Mouse (Mus musculus) mouse embryonic stem cell (cell line): ENCODE data around the gene Ecsit.

Experiments used
- in situ Hi-C, 2 experiments: fragments of 300-500 bp; cut with MboI; formaldehyde crosslinking; loops; 1 replicate in 1 of 2; 3 replicates in 1 of 2; pipeline ENCODE4 v1.14.3; 2019 to 2020; ENCODE audit warnings: low sequenced_read_pairs in 2 of 2, low pct_unique_long_range_greater_than_20kb in 1 of 2, mixed read lengths in 1 of 2; ENCODE audit not compliant: unreplicated experiment in 1 of 2

The Ecsit gene

DNA sequence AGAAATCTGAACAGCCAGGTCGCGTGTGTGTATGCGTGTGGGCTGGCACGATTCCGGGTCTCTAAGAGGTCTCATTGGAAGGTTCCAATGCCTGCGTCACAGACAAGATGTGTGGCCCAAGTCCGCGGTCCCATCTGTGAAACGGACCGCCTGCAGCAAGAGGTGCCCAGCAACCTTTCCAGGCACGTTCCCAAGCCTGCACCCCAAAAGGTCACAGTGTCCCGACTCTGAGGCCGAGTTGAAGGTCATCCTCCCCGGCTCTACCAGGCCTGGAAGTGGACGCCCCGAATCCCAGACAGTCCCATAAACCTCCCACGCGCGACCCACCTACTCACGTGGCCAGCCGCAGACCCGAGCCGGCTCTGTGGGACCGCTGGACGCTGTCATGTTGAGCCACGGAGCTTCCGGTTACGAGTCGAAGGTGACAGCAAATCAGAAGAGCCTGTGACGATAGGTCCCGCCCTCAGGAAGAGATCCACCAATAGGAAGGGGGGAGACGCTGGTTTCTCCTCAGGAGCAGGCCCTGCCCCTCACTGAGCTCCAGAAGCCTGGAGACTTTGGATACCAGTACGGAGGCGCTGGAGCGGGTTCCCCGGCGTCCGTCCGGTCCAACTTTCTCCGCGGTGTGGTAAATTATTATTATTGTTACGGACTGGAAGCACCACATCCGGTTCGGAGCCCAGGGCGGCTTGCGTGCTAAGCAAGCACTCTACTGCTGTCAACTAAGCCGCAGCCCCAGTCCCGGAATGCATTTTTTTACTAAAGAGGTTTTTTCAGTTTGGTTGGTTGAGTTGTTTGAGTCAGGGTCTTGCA lies at the start of gene Ecsit:
Gene Ecsit, minus strand, starts transcription at position 417 of the 813 bp plus-strand sequence.
- in situ Hi-C loops: no loop called here

DNA sequence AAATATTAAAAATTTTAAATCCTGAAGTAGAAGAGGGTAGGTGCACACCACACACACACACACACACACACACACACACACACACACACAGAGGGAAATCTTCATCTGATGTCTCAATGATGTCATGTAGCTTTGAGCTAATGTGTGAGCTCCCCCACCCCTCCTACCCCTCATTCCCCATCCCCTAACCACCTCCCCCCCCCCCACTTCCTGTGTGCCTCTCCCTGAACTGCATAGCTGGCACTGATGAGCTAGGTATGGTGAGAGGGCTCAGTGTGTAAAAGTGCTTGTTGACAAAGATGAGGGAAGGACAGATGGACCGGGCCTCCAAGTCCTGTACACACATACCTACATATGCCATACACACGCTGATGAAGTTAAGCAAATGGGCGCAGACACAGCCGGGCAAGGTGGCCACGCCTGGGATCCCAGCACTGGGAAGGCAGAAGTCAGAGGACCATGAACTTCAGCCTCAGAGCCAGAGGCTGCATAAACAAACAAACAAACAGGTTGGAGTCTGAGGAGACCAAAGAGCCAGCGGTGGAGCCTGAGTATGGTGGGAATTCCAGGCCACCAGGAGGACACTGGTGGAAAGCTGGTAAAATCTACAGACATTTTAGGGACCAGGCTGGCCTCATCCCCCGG lies 49.1 kb upstream of the Ecsit start:
- in situ Hi-C loops: loop anchor here in 1 of 2 experiments (25.0 kb wide), 1 partner anchor 147 kb away; the partner anchor contains the start of gene Rgl3

DNA sequence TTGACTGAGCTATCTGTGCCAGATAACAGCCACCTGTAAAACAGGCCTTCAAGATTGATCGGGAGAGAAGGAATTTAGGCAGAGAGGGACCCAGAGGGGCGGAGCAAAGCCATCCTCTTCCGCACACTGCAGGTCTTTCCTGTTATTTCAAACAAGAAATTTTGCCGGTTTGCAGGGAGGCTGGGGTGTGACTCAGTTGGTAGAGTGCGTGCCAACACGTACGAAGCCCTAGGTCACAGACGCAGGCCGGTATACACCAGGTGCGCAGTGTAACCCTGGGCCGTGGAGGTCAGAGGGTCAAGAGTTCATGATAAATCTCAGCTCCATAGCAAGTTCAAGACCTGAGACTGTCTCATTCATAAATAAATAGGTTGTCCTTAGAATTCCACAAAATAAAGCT lies 47.0 kb upstream of the Ecsit start:
- in situ Hi-C loops: loop anchor here in 1 of 2 experiments (25.0 kb wide), 1 partner anchor 145 kb away; the partner anchor contains the start of gene Rgl3

DNA sequence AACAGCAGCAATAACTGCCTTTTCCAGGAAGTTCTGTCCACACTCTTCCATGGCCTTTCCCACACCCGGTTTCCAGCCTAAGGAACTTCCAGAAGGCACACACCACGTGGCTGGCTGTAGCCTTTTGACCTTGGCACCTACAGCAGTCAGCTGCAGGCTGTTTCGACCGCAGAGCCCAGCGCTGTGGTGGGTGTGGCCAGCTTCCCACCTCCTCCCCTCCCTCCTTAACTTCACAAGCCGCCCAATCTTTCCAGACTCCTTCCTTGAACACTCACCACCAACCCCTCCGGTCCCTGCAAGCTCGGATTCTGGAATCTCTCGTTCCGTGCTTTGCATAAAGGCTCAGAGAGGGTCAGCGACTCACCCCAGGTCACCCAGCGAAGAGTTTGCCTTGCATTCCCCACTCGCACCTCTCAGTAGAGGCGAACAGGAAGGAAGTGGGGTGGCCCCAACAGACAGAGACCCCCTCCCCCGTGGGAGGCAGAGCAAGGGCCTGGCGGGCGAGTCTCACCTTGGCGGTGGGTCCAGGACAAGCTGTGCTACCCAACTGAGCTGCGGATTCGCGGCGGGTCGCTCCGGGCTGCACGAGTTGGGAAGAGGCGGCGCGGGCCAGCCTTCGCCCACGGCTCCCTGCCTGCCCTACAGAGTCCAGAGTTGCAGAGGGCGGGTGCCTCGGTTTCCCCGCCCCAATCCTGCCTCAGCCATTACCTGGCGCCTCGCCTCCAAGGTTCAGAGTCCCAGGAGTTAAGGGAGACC lies 46.2 kb upstream of the Ecsit start:
- in situ Hi-C loops: loop anchor here in 1 of 2 experiments (25.0 kb wide), 1 partner anchor 144 kb away; the partner anchor contains the start of gene Rgl3

DNA sequence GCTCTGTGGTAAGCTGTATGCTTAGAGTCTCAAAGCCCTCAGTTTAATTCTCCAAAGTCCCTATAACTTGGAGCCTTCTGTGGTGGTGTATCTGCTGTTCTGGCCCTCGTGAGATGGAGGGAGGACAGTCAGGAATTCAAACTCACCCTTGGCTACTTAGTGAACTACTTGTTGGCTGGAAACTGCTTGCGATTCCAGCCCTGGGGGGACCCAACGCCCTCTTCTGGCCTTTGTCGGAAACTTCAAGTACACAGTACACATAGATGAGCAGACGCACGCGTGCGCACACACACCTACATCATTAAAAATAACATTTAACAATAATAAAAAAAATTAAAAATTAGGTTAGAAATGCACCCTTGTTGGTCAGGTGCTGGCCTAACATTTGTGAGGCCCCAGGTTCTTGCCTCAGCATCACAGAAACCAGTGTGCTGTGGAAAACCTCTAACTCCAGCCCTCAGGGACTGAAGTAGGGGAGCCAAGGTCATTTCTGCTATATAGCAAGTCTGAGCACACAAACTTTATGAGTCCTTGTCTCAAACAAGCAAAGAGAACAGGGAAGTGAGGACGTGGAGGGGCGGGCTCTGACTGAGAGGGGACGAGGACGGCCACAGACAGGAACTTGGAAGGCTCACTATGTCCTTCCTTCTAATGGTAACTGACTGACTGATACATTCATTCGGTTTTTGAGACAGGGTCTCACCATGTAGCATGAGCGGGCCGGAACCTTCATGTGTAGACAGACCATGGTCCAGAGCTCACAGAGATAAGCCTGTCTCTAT lies 40.2 kb upstream of the Ecsit start:
- in situ Hi-C loops: loop anchor here (10.0 to 25.0 kb wide), 2 partner anchors 138 to 151 kb away; partner anchors contain the start of gene Rgl3 (in 1 of the 2)

DNA sequence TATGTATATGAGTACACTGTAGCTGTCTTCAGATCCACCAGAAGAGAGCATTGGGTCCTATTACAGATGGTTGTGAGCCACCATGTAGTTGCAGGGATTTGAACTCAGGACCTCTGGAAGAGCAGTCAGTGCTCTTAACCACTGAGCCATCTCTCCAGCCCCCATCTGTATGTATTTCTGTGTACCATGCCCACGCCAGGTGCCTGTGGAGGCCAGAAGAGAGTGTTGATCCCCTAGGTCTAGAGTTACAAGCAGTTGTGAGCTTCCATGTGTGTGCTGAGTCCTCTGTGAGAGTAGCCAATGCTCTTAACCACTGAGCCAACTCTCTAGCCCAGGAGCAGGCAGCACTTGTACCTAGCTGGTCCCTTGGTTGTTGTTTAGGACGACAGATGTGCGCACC lies 38.9 kb upstream of the Ecsit start:
- in situ Hi-C loops: loop anchor here in 1 of 2 experiments (10.0 kb wide), 1 partner anchor 149 kb away; no protein-coding TSS in a partner anchor

DNA sequence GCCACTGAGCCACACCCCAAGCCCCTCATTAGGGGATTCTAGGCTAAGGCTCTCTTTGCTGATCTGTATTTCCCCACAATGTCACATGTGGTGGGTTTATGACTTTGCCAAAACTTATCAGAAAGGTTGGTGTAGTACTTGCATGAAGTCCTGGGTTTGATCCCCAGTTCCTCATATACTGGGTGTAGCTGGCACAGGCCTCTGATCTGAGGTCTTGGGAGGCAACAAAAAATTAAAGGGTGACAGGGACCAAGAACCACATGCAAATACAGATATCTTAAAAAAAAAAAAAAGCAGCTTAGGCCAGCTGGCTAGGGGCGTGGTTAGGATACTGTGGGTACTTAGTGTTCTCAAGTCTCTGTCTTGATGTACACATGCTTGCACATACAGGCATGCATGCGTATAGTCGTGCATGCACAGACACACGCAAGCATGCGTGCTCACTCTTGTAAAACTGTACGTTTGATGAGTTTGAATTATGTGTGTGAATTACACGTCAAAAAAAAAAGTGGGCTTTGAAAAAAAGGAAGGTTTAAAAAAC lies 37.9 kb upstream of the Ecsit start:
- in situ Hi-C loops: loop anchor here in 1 of 2 experiments (10.0 kb wide), 1 partner anchor 148 kb away; no protein-coding TSS in a partner anchor

DNA sequence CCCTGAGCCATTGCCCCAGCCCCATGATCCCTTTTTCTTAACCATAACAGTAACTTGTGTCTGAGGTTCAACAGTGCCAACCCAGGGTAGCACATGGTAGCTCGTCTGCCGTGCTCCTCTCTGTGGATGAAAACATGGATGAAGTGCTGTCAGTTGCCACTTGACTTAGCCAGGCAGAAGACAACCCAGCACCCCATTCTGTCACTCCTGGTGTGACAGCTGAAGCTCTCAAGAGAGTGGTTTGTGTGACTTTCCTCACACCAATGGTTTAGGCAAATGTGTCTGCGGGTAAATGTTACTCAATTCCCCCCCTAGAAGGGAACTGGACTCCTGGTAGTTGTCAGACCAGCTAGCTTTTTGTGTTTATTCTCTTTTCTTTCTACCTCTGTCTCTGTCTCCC lies 36.8 kb upstream of the Ecsit start:
- in situ Hi-C loops: loop anchor here in 1 of 2 experiments (10.0 kb wide), 1 partner anchor 147 kb away; no protein-coding TSS in a partner anchor

DNA sequence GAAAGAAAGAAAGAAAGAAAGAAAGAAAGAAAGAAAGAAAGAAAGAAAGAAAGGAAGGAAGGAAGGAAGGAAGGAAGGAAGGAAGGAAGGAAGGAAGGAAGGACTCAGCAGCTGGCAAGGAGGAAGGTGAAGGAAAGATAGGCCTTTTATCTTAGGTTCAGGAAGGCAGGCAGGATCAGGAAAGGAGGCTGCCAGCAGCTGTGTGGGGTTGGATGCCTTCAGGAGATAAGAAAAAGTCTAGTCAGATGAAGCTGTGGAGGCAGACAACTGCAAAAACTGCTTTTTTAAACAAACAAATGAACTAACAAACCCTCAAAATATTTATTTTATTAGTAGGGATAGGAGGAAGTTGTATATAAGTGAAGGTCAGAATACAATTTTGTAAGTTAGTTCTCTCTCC lies 36.3 kb upstream of the Ecsit start:
- in situ Hi-C loops: loop anchor here in 1 of 2 experiments (10.0 kb wide), 1 partner anchor 147 kb away; no protein-coding TSS in a partner anchor

DNA sequence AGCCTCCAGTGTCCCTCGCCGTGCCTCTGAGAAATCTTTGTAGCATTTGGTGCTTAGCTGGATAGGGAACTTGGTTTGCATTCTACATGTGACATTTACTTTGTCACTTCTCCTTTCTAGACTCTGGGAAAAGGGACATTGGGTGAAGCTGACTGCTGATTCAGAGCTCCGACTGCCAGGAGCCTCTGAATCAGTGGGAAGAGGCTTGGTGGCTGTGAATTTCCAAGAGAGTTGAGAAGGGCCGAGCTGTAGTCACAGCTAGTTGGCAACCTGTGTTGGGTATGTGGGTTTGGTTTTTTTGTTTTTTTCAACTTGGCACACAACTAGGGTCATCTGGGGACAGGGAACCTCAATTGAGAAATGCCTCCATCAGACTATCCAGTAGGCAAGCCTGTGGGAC lies 34.3 kb upstream of the Ecsit start:
- in situ Hi-C loops: no loop called here

DNA sequence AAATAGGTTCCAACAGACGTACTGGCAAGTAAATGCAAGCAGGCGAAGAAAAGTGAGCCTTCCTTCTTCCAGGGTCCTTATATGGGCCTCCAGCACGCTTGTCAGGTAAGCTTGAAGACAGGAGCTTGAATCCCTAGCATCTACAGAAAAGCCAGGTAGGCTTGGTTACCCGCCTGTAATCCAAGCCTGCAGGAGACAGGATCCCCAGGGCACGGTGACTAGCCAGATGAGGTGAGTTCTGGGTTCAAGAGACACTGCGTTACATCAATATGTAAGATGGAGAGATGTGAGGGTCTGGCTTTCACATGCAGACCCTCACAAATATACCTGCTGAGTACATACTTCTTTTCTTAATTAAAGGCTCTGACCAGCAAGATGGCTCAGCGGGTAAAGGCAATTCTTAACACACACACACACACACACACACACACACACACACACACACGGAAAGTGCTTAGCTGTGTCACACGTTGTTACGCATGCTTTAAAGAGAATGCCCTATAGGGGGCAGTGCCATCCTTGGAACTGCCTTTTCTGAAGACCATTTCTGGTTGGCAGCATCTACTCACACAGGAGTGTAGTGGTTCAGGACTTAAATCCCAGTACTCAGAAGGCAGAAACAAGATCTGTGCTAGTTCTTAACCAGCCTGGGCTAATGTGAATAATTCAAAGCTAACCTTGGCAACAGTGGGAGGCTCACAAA lies 32.7 kb upstream of the Ecsit start:
- in situ Hi-C loops: no loop called here

DNA sequence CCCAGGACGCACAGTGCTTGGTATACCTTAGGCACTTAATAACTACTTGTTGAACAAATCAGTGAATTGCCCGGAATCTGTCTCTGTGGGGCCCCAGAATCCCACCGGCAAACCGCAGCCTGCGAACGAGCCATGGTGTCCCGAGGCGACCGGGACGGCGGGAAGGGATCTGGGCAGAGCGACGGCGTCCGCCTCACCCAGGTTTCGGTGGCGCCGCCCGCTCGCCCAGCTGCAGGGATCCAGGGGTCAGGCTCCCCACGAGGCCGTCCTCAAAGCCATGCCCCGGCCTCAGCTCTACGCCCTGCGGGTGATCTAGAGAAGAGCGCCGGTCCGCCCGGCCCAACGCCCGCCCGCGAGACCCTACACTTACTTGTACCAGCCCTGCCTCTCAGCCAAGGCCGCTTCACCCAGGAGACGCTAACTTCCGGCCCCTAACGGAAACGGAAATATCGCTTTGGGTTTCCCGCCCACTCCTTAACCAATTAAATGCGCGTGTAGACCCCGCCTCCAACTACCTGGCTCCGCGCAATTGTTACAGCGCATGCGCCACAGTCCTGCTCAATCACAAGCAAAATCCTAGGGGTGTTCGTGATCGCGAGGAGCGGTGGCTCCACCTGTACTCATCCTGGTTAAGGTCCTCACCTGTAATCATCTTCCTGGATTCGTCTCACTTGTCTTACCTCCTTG lies 31.6 kb upstream of the Ecsit start, which contains the start of gene Elof1:
Gene Elof1, minus strand, starts transcription at position 433 of the 687 bp plus-strand sequence.
- in situ Hi-C loops: no loop called here

DNA sequence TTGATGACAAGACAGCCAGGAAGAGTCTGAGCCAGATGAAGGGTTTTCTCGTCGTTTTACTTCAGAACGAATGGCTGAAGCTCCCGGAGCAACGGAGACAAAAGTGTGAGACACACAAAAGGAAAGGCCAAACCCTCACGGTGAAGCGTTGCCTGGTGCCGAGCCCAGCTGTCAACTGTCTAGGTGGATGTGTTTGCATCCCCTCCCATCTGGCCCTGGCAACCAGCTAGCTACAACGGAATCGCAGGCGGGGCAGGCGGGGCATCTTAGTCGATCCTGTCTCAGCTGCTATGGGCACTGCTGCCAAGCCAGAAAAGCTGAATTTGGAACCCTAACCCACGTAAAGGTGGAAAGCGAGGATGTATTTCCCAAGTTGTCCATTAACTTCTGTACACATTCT lies 30.8 kb upstream of the Ecsit start:
- in situ Hi-C loops: no loop called here

DNA sequence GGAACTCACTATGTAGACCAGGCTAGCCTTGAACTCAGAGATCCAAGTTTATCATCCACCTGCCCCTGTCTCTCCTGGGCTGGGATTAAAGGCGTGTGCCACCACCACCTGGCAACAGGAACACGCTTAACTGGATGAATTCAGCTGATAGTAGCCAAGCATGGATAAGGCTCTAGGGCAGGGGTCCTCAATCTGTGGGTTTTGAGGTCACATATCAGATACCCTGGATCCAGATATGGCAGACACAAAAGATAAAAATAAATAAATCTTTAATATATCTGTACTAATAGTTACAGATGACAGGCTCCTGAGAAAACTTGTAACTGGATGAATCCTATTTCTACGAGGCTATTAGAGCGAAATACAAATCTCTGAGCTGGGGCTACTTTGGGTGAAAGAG lies 30.4 kb upstream of the Ecsit start:
- in situ Hi-C loops: no loop called here

DNA sequence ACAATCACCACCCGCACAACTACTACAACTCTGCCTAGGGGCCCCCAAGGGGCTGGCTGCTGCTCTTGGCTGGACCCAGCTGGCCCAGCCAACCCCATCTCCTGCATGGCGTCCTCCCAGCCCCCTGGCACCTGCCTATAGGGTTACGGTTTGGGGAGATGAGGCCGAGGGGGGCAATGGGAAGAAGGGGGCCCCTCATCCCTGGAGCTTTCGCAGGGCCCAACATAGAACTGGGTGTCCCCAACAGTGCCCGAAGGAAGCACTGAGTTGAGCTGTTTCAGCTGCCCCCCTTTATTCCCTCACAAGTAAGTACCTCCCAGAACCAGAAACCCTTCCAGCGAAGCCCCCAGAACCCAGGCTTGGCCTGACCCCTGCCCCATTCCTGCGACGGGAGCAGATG lies 23.0 kb upstream of the Ecsit start:
- in situ Hi-C loops: no loop called here

DNA sequence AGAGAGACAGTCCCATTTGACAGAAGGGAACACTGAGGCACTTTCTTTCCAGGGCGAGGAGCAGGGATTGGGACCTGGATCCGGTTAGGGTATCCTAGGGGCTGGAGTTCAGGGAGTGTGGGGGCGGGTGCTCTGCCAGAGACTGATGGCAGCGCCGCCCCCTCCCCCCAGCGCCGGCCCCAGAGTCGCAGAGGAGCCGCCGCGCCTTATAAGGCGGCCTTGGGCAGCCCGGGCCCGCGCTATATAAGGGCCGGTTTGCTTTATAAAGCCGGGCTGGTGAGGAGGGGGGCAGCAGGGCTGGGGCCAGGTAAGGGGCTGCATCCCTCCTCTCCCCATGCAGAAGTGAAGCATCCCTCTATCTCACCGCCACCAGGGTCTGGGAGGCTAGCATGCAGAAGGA lies 14.7 kb upstream of the Ecsit start:
- in situ Hi-C loops: no loop called here
